Mouse (Mus musculus): ENCODE measurements around the gene Prkca.
A peak's percentile ranks its signal among the peaks of the same experiment; 100 is the strongest.

Prkca gene

GRCm38 (mm10) chr11:108343789-108344462 is at the start of gene Prkca:
TSS of gene Prkca (minus strand) at chr11:108343928.
- DNase-seq = peak; percentile 94

- DNase-seq = no peak
Measured at GRCm38 (mm10) chr11:108385666-108386024, 41.9 kb upstream of the Prkca start.

- no peak for DNase-seq
Measured at GRCm38 (mm10) chr11:108384920-108385665, 41.4 kb upstream of the Prkca start.

GRCm38 (mm10) chr11:108382664-108383063 is 38.9 kb upstream of the Prkca start:
- DNase-seq = no peak

DNA sequence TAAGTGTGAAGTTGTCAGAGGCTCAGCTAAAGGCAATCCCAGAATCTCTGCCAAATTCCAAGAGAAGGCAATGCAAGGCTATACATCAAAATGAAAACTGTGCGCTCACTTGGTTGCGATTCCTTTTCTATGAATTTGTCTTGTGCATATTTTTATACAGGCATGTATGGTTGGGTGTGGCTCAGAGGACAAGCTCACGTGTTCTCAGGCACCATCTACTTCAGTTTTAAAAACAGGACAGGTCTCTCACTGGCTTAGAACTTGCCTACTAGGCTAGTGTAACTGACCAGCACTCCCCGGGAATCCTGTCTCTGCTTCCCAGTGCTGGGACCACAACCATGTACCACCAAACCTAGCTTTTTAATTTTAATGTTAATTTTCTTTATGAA is 34.6 kb upstream of the Prkca start:
- DNase-seq = no peak

DNA sequence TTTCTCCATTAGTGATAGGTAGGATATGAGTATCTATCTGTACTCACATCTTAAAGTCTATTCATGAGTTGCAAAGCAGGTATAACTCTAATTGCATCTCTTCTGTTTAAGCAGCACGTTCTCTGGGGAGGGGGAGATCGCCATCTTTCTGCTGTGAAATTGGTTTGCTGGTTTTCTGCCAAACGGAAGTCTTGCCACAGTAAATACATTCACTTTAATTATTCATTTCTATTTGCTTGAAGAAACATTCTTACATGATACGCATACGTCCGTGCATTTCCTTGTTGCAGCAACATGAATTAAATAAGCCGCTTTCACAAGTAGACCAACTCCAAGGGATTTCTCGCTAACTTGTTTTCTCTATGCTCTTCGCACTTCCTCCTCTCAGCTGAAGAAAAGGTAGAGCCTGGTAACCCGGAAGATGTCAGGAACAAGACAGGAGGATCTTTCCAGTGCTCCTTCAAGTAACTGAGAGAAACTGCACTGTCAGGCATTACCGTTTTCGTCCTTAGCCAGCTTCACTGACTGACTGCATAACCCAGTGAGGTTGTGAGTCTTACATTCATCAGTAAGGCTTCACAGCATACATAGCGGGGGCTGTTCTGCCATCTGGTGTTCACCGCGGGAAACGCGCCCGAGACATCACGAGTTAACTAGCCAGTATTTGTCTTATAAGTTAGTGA is 34.1 kb upstream of the Prkca start:
- peak; percentile 84 for DNase-seq

GRCm38 (mm10) chr11:108376815-108377214 is 33.1 kb upstream of the Prkca start:
- no peak for DNase-seq

- DNase-seq = no peak
Measured at GRCm38 (mm10) chr11:108367046-108367445, 23.3 kb upstream of the Prkca start.

GRCm38 (mm10) chr11:108365600-108365999 is 21.9 kb upstream of the Prkca start:
- no peak for DNase-seq

DNA sequence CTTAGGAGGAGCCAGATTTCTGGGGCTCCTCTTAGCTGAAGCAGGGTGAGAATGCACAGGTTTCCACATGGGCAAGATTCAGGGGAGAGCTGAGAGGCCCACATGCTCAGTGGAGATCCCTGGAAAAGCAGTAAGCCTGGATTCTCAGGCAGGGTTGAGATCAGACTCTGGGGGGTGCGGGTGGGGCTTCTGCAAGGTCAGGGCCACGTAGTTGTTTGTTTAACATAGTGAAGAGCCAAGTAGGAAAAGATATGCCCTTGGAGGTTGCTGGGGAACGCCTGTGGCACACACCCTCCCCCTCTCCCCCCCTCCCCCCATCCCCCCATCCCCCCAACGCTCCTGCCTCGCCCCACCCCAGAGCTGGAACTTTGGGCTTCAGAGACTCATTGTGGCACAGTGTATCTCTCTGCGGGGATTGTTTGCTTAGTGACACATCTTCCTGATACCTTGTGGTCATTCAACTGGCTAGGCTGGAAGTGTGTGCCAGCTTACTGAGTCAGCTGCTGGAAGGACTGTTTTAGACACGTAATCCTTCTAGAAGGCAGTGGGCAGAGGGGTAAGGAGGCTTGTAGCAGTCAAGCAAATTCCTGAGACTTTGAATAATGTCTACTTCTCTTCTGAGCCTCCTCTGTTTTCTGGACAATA is 21.3 kb upstream of the Prkca start:
- peak; percentile 29 for DNase-seq

- no peak for DNase-seq
Measured at GRCm38 (mm10) chr11:108363991-108364390, 20.3 kb upstream of the Prkca start.

DNA sequence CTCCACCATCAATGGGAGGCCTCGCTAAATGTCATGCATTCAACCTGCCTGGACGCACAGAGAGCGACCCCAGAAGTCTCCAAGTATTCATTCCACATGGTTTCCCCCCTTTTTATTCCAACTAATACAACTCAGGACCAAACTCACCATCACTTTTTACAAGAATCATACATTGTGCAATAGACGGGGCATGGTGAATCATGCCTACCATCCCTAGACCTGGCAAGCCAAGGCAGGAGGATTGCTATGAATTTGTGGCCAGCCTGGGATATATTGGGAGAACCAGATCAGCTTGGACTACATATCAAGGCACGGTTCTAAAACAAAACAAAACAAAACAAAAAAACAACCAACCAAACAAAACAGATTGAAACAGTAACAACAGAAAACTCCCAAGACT is 19.2 kb upstream of the Prkca start:
- no peak for DNase-seq

DNA sequence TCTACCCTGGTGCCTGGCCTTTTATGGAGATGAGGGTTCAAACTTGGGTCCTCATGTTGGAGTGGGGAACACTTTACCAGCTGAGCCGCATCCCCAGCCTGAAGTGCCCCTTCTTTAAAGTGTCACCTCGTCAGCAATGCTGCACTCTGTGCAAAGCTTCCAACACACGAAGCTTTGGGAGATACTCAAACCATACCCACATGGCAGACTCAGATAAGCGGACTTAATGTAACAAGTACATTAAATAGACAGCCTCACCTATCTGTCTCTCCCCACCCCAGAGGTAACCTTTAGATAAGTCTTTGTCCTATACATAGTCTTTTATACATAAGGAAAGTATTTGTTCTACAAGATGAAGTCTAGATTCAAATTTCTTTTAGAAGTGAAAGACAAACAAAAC is 17.3 kb upstream of the Prkca start:
- DNase-seq = no peak

DNA sequence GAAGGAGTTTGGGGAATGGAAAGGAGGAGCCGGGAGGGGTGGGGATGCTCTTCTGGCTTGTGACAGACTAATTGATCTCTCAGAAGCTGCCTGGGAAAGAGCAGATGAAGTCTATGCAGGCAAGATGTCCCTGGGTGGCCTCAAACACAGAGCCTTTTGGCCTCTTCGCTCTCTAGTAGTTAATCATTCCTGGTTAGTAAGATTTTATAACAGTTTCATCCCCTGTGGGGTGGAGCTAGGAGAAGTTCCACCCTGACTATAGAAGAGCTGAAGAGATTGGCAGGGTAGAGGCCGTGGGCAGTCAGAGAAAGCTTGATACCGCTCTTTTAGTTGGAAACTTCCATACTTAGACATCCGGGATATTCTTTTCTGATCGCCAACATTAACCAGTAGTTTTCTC is 15.2 kb upstream of the Prkca start:
- peak; percentile 74 for DNase-seq

GRCm38 (mm10) chr11:108356020-108356419 is 12.3 kb upstream of the Prkca start:
- DNase-seq = no peak

GRCm38 (mm10) chr11:108352842-108353388 is 9.2 kb upstream of the Prkca start:
- no peak for DNase-seq

DNA sequence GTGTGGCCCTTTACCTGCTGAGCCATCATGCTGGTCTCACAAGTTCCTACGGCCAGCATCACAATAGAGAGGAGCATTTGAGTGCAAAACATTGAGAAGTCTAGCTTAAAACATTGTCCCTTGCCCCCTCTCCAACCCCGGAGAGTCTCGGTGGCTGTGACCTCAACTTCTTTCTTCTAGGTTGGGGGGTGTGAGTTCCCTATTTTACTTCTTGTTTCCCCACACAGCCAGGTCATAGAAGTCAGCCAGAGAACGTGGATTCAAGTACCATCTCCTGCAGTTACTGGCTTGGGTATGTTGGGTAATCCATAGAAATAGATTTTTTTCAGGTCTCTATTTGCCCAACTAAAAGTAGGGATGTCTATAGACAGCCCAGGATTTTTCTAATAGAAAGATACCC is 7.1 kb upstream of the Prkca start:
- DNase-seq = no peak

- DNase-seq = no peak
Measured at GRCm38 (mm10) chr11:108345321-108345720, 1.6 kb upstream of the Prkca start.

DNA sequence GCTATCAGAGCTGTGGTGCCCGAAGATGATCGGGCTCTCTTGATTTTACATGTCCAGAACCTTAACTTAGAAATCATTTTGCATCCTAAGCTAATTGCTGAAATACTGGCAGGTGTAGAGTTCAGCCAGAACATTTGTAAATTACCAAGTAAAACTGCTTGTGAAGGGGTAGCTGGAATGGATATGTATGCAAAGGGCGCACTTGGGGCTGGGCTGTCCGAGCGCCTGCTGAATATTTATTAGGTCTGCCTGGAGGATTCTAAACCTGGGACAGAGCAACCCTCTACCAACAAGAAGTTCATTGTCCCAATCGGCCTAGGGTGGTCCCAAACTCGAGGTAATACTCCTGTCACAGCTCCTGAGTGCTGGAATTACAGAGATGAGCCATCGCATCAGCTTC is 1.0 kb upstream of the Prkca start:
- DNase-seq = no peak

- DNase-seq = peak; percentile 67
Measured at GRCm38 (mm10) chr11:108342781-108343768, 653 bp downstream of the Prkca start, which contains the start of gene Apoh. TSS of gene Apoh (plus strand) at chr11:108343354.

DNA sequence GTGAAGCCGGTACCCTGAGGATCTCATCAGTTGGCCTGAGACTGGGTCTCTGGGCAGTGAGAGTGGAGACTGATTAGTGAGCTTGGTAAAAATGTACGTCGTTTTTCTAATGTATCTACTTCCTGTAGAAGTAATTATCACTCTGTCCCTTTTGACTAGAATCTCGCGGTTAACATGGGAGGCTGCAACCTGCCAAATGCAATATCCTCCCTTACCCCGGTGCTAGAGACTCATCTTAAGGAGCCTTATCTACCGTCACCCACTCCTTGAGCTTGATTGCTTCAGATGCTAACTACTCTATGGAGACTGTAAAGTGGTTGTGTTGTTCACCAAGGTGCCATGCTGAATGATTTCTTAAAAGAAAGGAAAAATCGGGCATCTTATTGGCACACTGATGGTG is 1.9 kb downstream of the Prkca start:
- no peak for DNase-seq

GRCm38 (mm10) chr11:108340293-108340692 is 3.4 kb downstream of the Prkca start:
- no peak for DNase-seq

Measured in kidney, adult 9 months (tissue).